Mouse (Mus musculus) adrenal gland, adult 8-10 months (tissue): ENCODE measurements at regions not wholly inside any gene's neighbourhood (a gene's known extent, or its start where the extent isn't known, plus 50 kb on each side); places are given as distances from the start of the nearest gene placed in this dataset.

Experiments
- DNase-seq: peaks from one replicate; pipeline ENCODE4 v3.0.0; 2022

GRCm38 (mm10) chr12:70767959-70768358, 57.4 kb upstream of the Frmd6 start:
- DNase-seq, result no peak

- peak; percentile 38 for DNase-seq
Measured at GRCm38 (mm10) chr12:70768745-70769144, 56.6 kb upstream of the Frmd6 start.

GRCm38 (mm10) chr12:70769538-70770176, 55.7 kb upstream of the Frmd6 start:
- no peak for DNase-seq

- no peak for DNase-seq
Measured at GRCm38 (mm10) chr12:70774006-70774405, 51.3 kb upstream of the Frmd6 start.

- DNase-seq, result no peak
Measured at GRCm38 (mm10) chr12:70774816-70775591, 50.3 kb upstream of the Frmd6 start.
